Mouse (Mus musculus): Measurements from ENCODE around the gene Traf4. TPM values are rescaled to one million over a fixed set of nuclear protein-coding genes. Genes with fewer than 3 reads are reported as not detected.
"Not testable (repeated sequence)": the region's sequence is repeated elsewhere in the genome, so short reads cannot be mapped to it uniquely, and the experiment has no call there.

Traf4 gene
- total RNA-seq (2015; ENCODE audit: low replicate concordance) = 2.1 and 3.6 TPM in 2 replicates
- 3.2 and 3.5 TPM in 2 replicates for total RNA-seq (2017; ENCODE audit: low replicate concordance)

DNA sequence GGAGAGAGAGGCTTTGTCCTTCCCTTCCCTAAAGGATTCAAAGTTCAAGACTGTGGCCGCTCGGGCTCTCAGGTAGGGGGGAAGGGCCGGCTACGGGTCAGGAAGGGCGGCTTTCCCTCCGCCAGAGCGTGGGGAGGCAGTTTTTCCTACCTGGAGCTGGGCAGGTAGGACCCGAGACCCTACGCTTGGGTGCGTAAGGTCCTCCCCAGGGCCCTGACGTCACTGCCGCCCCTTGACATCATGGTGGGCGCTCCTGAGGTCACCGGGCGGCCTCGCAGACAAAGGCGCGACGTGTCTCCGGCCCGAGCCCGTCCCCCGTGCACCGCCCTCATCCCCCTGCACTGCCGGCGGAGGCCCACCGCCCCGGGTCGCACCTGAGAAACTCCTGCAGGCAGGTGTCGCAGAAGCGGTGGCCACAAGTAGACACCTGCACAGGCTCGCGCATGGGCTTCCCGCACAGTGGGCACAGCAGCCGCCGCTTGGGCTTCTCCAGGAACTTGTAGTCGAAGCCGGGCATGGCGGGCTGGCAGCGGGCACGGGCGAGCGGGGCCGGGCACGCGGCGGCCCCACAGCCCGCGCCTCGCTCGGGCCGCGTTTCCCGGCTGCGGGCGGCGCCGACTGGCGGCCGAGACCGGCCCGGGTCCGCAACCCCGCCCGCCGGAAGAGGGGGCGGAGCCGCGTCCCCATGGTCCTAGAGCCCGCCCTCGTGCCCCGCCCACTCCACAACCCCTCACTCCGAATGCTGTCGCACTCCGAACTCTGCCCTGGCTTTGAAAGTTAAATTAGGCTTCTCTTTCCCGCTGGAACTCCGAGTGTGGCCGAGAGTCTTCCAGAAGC is at the start of gene Traf4:
Gene Traf4 (minus strand): TSS at position 666 of the 837 bp plus-strand sequence.
- ATAC-seq (replicated peaks; ENCODE audit: low FRiP score, poor library complexity, severe bottlenecking) = peak; percentile 67

DNA sequence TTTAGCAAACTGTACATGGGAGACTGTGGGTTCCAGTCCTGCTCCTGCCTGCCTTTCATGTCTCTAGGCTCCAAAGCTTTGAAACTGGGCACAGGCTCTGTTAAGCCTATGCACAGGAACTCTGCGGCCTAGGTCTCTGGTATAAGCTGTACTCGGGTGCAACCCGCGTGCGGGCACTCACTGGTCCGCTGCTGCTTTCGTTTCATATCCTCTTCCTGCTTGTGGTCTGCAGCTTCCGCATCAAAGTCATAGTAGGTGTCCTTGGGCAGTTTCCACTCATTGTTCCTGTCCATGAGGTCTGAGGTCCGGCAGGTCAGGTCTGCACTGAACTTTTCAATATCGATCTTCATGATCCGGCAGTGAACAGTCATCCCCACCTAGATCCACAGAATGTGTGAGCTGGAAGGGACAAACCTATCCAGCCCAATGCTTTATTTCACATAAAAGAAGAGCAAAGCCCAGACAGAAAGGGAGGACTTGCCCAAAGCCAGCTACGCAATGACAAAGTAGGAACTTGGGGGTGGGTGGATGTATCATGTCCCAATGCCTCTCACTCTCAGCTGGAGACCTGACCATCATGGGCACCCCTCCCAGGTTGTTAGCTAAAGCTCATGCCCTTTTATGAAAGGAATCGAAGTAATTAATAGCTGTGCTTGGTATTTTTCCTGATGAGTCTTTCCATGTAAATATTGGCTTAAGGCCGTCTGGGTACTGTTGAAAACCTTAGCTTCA is 47.9 kb upstream of the Traf4 start:
- ATAC-seq (replicated peaks; ENCODE audit: low FRiP score, poor library complexity, severe bottlenecking) = no peak

DNA sequence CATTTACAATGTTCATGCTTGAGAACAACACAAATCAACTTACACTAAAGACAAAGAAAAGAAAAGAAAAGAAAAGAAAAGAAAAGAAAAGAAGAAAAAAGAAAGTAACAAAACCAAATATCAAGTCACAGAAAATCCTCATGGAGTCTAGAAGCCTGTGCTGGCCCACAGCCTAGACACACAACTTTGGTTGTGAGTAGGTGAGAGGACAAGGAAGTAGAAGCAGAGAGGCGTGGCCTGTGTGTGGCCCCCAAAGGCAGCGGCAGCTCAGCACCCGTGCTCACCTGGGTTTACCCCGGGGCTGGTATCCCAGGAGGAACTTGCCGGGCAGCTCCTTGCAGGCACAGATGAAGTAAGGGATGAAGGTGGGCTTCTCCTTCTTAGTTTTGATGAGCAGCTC is 46.1 kb upstream of the Traf4 start:
- ATAC-seq (replicated peaks; ENCODE audit: low FRiP score, poor library complexity, severe bottlenecking) = no peak

DNA sequence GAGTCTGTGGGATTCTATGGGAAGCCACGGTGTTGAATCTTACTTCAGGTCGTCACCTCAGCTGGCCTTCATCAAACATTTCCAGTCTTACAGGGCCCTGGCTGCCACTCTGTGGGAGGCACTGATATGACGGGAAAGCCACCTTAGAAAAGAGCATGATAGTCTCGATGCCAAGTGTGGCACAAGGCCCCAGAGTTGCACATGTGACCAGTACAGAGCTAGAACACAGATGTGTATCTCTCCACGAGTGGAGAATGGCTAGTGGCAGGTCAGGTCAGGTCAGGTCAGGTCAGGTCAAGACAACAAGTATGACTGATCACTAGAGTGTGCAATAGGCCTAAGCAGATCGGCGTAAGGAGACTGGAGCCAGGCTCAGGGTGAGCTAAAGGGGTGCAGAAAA is 45.2 kb upstream of the Traf4 start:
- no peak for ATAC-seq (replicated peaks; ENCODE audit: low FRiP score, poor library complexity, severe bottlenecking)

DNA sequence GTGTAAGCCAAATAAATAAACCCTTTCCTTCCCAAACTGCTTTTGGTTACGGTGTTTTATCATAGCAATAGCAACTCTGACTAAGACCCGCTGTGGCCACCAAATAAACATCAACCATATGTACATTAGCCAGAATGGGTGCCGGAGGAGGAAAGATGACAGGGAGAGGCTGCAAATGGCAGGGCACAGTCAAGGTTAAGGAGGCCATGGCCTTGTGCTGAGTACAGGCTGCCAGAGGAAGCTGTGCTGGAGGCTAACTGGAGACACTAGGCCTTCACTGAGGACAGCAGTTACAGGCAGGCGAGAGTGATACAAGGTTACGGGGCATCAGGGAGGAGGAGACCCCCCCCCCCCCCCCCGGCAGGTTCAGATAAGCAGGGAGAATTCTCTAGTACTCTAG is 44.5 kb upstream of the Traf4 start:
- no peak for ATAC-seq (replicated peaks; ENCODE audit: low FRiP score, poor library complexity, severe bottlenecking)

DNA sequence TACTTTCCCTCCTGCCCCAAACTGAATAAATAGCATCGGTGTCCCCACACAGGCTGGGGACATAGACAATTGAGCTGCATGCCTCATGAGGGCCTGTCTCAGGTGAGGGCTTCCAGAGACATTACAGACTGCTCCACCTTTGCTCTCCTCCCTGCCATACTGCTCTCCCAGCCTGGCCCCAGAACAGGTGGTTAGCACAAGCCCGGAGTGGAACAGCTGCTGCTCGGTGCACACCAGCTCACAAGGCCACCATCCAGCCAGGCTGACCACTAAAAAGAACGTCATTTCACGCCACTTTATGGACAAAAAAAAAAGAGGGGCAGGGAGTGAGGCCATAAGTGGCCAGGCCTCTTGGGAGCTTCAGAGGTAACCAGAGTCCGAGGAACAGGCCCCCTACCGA is 41.8 kb upstream of the Traf4 start:
- ATAC-seq (replicated peaks; ENCODE audit: low FRiP score, poor library complexity, severe bottlenecking) = no peak

DNA sequence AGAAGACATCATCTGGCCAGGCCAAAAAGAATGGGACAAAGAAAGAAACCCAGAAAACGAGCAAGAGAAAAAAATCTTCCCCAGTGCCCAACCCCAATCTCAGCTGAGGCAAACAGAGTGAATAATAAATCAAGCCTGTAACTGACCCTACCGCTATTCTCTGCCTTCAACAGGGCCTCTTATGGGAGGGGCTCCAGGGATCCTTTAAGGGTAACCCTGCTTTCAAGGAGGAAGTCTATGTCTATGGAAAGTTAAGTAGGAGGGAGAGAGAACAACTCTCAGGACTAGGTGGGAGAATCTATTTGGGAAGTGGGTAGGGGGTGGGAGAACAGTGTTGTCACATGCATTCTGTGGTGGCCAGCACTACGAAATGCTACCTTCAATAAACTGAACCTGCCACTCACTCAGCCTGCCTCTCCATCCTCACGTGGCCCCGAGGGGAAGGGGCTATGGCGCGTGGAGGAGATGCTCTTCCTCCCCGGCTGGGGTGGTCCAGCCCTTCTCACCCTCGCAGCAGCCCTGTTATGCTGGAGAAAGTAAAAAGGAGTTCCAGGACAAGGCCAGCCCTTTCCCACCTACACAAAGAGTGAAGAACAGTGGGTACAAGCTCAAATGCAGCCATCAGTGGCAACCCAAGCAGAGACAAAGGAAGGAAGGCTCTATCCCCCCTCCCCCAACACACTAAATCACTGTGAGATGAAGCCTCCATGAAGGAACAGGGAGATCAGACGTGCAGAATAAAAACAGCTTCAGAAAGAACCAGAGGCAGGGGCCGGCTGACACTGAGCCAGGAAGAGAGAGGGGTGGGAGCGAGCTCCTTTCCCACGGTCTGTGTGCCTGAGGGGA is 40.2 kb upstream of the Traf4 start:
- ATAC-seq (replicated peaks; ENCODE audit: low FRiP score, poor library complexity, severe bottlenecking) = no peak

DNA sequence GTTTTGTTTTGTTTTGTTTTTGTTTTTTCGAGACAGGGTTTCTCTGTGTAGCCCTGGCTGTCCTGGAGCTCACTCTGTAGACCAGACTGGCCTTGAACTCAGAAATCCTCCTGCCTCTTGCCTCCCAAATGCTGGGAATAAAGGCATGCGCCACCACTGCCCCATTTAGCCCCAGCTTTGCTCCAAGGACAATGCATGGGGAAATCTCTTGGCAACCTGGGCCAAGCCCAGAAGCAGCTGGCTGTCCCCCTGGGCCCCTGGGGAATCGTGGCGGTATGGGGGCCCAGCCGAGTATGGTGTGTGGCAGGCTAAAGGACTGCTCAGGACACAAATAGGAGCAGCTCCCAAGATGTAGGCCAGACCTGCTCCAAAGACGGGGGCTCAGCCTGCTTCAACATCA is 38.9 kb upstream of the Traf4 start:
- no peak for ATAC-seq (replicated peaks; ENCODE audit: low FRiP score, poor library complexity, severe bottlenecking)

DNA sequence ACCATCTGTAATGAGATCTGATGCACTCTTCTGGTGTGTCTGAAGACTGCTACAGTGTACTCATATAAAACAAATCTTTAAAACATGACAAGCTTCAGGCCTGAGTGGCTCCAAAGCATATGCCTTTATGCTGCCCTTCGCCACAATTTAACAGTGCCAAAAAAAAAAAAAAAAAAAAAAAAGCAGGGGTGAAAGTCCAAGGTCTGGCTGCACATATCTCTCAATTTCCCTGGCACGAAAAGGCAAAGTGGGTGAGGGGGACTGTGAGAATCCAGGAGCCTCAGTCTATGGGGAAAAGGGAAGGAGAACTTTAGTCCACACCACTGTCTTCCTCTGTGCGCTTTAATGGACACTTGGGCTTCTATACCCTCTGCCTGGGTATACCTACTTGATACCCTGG is 37.0 kb upstream of the Traf4 start:
- ATAC-seq (replicated peaks; ENCODE audit: low FRiP score, poor library complexity, severe bottlenecking) = no peak

DNA sequence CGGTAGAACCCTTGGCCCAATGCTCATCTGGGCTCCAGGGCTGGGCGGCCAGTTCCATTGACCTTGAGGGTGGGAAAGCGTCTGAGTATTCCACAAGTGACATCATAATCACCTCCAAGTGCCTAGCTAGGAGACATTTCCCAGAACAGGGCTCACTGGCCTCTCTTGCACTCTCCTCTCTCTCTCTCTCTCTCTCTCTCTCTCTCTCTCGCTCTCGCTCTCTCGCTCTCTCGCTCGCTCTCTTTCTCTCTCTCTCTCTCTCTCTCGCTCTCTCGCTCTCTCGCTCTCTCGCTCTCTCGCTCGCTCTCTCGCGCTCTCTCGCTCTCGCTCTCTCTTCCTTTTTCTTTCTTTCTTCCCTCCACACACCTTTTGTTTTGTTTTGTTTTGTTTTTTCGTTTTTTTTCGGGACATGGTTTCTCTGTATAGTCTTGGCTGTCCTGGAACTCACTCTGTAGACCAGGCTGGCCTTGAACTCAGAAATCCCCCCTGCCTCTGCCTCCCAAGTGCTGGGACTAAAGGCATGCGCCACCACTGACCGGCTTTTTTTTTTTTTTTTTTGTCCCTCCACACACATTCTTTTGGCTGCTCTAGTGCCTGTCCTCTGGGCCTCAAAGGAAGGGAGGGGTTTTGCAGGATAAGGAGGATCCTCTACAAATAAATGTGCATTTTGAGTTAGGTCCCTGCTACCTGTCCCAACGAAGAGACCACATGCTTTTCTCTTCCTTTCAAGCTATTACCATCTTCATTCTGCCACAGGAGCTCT is 29.9 kb upstream of the Traf4 start:
- ATAC-seq (replicated peaks; ENCODE audit: low FRiP score, poor library complexity, severe bottlenecking) = no peak

DNA sequence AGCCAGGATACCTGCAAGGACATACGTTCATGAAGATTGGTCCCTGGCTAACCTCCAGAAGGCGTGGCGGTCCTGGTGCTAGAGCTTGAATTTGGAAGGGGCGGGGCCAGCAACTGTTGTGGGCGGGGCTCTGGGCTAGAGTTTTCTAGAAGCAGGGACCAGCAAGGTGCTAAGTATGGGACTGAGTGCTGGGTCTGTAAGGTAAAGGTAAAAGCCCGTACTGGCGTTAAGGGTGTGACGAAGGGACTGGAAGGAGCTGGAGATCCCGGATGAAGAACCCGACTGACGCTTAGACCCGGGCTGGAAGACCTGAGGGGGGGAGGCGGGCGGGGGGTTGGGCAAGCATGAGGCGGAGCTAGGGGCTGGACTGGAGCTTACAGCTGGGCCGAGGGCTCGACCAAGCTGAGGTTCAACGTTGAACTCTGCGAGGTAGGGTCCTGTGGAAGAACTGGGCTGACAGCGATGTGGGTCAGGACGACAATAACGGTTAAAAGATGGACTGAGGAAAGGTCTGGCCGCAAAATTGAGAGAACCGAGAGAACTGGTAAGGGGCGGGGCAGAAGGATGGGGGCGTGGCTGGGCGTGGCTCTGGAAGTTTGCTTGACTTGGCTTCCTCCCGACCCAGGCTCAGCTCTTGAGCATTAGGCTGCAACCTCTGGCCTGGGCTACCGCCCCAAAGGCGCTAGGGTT is 29.2 kb upstream of the Traf4 start:
- ATAC-seq (replicated peaks; ENCODE audit: low FRiP score, poor library complexity, severe bottlenecking) = peak; percentile 80

DNA sequence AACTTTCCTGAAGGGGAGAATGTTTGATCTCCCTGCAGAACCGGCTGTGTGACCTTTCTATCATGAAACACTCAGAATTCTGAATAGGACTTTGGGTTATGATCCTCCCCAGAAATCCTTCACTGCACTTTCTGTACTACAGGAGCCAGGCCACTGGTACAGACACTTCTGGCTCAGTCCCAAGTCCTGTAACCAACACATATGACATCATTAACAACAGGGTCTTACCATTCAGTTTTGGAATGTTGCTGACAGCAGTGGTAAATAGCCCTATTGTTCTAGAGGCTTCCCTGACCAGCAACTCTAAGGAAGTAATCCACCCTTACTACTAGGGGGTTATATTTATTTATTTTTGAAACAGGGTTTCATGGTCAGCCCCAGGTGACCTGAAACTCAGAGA is 27.7 kb upstream of the Traf4 start, which contains the start of gene Proca1:
Gene Proca1 (plus strand): TSS at position 280 of the 400 bp plus-strand sequence.
- no peak for ATAC-seq (replicated peaks; ENCODE audit: low FRiP score, poor library complexity, severe bottlenecking)

DNA sequence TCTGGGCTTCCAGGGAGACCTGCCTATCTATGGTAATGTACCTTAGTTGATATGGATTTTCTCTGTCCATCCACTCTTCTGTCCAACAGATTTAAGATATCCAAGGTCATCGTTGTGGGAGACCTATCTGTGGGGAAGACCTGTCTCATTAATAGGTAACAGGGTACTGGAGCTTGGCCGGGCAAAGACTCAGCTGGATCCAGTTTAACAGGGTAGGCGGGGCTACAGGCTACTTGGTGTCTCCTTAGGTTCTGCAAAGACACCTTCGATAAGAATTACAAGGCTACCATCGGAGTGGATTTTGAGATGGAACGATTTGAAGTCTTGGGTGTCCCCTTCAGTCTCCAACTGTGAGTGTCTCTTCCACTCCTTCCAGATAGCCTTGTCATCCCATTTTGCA is 24.7 kb upstream of the Traf4 start:
- ATAC-seq (replicated peaks; ENCODE audit: low FRiP score, poor library complexity, severe bottlenecking) = no peak

DNA sequence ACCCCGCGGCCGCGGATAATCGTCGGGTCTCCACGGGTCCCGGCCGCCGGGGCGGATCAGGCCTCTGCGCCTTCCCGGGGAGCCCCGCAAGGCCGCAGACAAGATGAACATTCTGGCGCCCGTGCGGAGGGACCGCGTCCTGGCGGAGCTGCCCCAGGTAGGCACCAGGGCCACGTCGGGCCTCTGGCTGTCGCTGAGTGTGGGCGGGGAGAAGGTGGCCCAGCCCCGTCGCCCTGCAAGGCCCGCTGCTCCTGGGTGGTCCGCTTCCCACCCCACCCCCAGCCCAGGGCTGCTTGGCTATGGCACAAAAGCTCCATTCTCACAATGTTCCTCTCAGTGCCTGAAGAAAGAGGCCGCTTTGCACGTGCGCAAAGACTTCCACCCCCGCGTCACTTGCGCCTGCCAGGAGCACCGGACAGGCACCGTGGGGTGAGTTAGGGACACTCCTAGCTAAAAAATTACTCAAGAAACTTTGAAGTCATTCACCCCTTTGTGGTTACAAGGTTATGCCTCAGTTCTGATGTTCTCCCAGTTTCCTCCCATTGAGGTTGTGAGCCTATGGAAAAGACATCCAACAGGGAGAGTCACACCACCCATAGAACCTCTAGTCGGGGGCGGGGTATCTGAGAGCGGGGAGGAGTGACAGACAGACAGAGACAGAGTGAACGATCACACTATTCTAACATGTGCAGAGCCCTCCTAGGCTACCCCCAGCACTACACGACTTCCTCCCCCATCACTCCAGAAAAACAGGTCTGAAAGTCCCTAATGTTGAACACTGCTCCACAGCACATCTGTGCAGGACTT is 24.0 kb upstream of the Traf4 start:
- ATAC-seq (replicated peaks; ENCODE audit: low FRiP score, poor library complexity, severe bottlenecking) = no peak

DNA sequence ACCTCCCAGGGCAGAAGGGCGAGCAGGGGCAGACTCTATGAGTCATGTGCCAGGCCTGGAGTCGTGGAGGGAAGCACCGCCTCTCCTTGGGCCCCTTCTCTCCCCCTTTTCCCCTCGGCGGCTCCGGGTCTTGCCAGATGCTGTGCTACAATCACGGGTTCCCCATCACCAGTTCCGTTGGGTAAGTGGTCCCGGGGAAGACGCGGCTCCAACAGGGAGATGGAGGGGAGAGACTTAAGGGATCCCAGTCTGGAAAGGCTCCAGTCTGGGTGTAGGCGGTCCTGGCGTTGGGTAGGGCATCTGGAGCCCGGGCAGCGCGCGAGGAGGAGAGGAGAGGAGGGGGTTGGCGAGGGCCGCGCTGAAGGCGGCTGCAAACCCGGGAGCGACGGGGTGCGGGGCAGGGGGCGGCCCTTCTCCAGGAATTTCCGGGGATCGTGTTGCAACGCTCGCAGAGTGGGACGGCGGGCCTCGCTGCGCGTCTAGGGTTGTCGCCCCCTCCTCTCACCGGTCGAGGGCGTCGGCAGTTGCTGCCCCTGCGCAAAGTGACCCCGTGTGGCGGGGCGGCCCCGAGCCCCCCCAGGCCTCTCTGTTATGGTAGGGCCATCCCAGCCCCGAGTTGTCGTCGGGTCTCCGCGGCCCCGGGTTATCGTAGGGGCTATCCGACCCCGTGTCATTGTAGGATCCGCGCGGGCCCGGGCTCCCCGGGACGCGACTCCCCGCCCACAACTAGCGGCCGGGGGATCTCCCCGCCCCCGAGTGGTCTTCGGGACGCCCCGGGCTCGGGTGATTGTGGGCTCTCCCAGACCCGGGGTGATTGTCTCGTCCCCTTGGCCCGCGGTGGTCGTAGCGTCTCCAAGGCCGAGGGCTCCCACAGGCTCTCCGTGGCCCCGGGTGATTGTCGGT is 23.2 kb upstream of the Traf4 start, which contains the start of gene Rab34:
Gene Rab34 (plus strand): TSS at position 100 of the 903 bp plus-strand sequence.
- no peak for ATAC-seq (replicated peaks; ENCODE audit: low FRiP score, poor library complexity, severe bottlenecking)

DNA sequence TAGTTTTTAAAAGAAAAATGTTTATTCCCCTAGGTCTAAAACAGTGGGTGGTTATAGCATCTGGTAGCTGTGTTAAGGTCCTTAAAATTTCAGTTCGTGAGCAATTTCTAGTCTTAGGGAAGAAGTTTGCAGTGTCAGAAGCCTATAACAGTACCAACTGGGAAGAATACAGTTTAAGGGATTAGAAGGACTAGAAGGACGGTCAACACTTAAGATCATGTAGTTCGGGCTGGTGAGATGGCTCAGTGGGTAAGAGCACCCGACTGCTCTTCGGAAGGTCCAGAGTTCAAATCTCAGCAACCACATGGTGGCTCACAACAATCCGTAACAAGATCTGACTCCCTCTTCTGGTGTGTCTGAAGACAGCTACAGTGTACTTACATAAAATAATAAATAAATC is 19.3 kb upstream of the Traf4 start:
- not testable (repeated sequence) for ATAC-seq (replicated peaks; ENCODE audit: low FRiP score, poor library complexity, severe bottlenecking)

DNA sequence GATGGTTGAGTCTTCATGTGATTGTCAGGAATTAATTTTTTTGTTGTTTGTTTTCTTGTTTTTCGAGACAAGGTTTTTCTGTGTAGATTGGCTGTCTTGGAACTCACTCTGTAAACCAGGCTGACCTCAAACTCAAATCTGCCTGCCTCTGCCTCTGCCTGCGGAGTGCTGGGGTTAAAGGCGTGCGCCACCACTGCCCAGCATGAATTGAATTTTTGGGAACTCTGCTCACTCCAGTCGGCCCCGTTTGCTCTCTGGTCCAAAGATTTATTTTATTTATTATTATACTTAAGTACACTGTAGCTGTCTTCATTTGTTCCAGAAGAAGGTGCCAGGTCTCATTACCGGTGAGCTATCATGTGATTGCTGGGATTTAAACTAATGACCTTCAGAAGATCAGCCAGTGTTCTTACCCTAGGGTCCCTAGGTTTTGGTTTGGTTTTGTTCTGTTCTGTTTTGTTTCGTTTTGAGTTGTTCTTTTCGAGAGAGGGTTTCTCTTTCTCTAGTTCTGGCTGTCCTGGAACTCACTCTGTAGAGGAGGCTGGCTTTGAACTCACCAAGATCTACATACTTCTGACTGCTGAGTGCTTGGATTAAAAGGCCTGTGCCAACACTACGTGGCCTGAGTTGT is 18.6 kb upstream of the Traf4 start:
- no peak for ATAC-seq (replicated peaks; ENCODE audit: low FRiP score, poor library complexity, severe bottlenecking)

All from erythroblast, adult 5-6 weeks (primary cell).